ENCODE assay signal across 8 mouse cellular contexts in genomic region chr15:25047875-25048274, GRCm38 (mm10).
DNase-seq lines count a peak whose midpoint lies in the region; ATAC-seq and TF ChIP-seq lines count a peak whose summit lies in the region.

No protein-coding gene starts in this region.

- no peak overlapping the region for H3K4me2 ChIP-seq in heart, embryonic 12.5 days

- intact Hi-C loops in heart, adult 2 months (cut with DNase I) = loop anchor here (5.0 kb wide), 1 partner anchor 364 kb away; the partner anchor contains the start of gene Basp1

- H3K4me1 ChIP-seq in heart, adult 2 months (ENCODE audit: control insufficient read depth, insufficient read depth, low read length) = no peaks in the 10 kb centered on the region
- no peaks in the 10 kb centered on the region for H3K4me1 ChIP-seq in heart, embryonic 12.5 days (replicated peaks)
- H3K4me1 ChIP-seq in spleen, adult 2 months (ENCODE audit: control insufficient read depth, insufficient read depth, insufficient read length) = no peaks in the 10 kb centered on the region

- no peaks in the 10 kb centered on the region for H3K79me2 ChIP-seq in heart, adult 2 months (replicated peaks; ENCODE audit: control insufficient read depth, insufficient read depth, low read length)

- 23% methylated on average over 1 of the region's 1 CpGs for WGBS in heart, adult 2 months
- 53% methylated on average over 1 of the region's 1 CpGs for WGBS in heart, embryonic 12.5 days
- 27% methylated on average over 1 of the region's 1 CpGs for WGBS in spleen, adult 2 months

- no peak overlapping the region for H3K9ac ChIP-seq in heart, adult 2 months (ENCODE audit: low read depth, low read length)
- H3K9ac ChIP-seq in heart, embryonic 12.5 days = no peak overlapping the region

- DNase-seq in heart, adult 2 months = peak in 1 of 2 experiments; percentile 51
- peak in 1 of 2 experiments; percentile 4 for DNase-seq in spleen, adult 2 months (ENCODE audit: low read depth in 1 of 2, low spot score in 2 of 2)
- DNase-seq in spleen, adult 12 weeks (ENCODE audit: low spot score) = no peak
- peak; percentile 42 to 62 for DNase-seq in adrenal gland, postnatal 36 days
- DNase-seq in lung, postnatal 10 days = peak; percentile 58
- DNase-seq in yolk sac, embryonic 10.5 days (ENCODE audit: low spot score) = peak; percentile 21

- 0 out of 2 replicates have a peak, but pooled peaks cover 5% of the 10 kb centered on the region for H3K9me3 ChIP-seq in heart, embryonic 12.5 days (replicated peaks)

- no peak for TF ChIP-seq POLR2A in heart, adult 2 months (IDR thresholded peaks at IDR 0.05; ENCODE audit: insufficient read depth, low read depth, low read length)
- no peak for TF ChIP-seq POLR2A in spleen, adult 2 months (IDR thresholded peaks at IDR 0.05; ENCODE audit: low read depth, low read length)

- H3K27ac ChIP-seq in heart, adult 2 months = no peak overlapping the region
- H3K27ac ChIP-seq in heart, embryonic 12.5 days (ENCODE audit: poor library complexity, severe bottlenecking) = no peak overlapping the region
- no peak overlapping the region for H3K27ac ChIP-seq in spleen, adult 2 months (ENCODE audit: insufficient read depth, low read length)

- H3K4me3 ChIP-seq in heart, adult 2 months = no peak overlapping the region
- no peak overlapping the region for H3K4me3 ChIP-seq in heart, embryonic 12.5 days
- H3K4me3 ChIP-seq in spleen, adult 2 months (ENCODE audit: extremely low read depth, insufficient read depth, insufficient read length) = no peak overlapping the region

- H3K27me3 ChIP-seq in heart, adult 2 months (ENCODE audit: control insufficient read depth, insufficient read depth, low read length) = no peaks in the 10 kb centered on the region
- no peaks in the 10 kb centered on the region for H3K27me3 ChIP-seq in heart, embryonic 12.5 days (replicated peaks)
- H3K27me3 ChIP-seq in spleen, adult 2 months (ENCODE audit: control insufficient read depth, insufficient read depth, low read length) = no peaks in the 10 kb centered on the region

- peak; percentile 73 for TF ChIP-seq CTCF in heart, adult 2 months (IDR thresholded peaks at IDR 0.05)
- peak; percentile 6; the same call in 1 of the 2 replicates for TF ChIP-seq CTCF in spleen, adult 2 months (IDR thresholded peaks at IDR 0.05; ENCODE audit: extremely low read depth, insufficient read depth, insufficient read length, insufficient replicate concordance)

- H3K36me3 ChIP-seq in heart, adult 2 months (ENCODE audit: control insufficient read depth, insufficient read depth, low read length) = no peaks in the 10 kb centered on the region
- H3K36me3 ChIP-seq in heart, embryonic 12.5 days = no peaks in the 10 kb centered on the region
- no peaks in the 10 kb centered on the region for H3K36me3 ChIP-seq in spleen, adult 2 months (ENCODE audit: control insufficient read depth, insufficient read depth, low read length)

- no peak for TF ChIP-seq EP300 in heart, adult 2 months (IDR thresholded peaks at IDR 0.05; ENCODE audit: insufficient read depth, low read depth, low read length)

- no peak for ATAC-seq in heart, embryonic 12.5 days (ENCODE audit: insufficient number of reproducible peaks, low FRiP score)
- peak; percentile 53; the same call in 1 of the 2 replicates for ATAC-seq in granulocyte monocyte progenitor cell, adult 5-6 weeks (replicated peaks; ENCODE audit: poor library complexity, severe bottlenecking)
